Mouse (Mus musculus) adipocyte (in vitro differentiated cells): Measurements from ENCODE around the gene Oxsm.

Experiments used
- DNase-seq: peaks from one replicate; pipeline ENCODE4 v3.0.0-alpha.2; 2016; ENCODE audit warnings: low spot score

The Oxsm gene

DNA sequence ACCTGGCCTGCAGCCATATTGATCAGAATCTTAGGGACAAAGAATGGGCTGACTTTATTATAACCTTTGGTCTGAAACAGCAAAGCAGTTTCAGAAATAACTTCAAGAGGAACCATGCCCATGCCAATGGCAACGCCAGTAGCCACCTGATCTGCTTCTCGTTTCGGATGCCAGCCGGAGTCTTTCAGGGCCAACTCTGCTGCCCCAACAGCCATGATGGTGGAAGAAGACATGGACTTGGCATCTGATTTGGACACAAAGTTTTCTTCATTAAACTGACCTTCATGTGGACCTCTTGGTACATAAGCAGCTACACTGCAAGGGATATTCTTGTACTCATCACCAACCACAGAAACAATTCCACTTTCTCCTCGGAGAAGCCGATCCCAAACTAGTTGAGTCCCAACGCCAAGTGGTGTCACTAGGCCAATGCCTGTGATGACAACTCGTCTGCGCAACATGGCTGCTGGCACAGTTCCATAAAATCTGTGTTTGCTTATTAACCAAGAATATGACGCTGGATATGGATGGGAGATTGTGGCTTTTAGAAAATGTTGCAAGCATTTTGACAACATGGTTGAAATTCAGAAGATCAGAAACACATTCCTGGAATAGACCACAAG lies 7.3 kb downstream of the Oxsm start:
- peak; percentile 16 for DNase-seq

- no peak for DNase-seq
Observed at GRCm38 (mm10) chr14:16236466-16236865, 13.1 kb downstream of the Oxsm start.

DNA sequence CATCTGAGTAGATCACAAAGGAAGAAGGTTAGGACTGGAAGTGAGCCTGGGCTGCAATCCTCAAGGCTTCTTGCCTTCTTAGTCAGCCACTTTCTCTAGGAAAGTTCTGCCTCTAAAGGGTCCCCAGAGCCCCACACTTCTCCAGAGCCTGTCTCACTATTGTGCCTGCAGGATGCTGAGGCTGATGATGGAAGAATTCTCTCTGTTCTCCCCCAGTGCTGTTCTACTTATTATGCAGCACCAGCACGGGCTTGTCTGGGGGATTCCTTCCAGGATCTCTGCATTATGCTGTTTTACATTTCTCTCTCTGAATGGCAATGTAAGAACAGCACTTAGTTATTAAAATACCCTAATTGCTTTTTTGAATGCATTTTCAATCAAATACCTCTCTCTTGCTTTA lies 16.1 kb downstream of the Oxsm start:
- no peak for DNase-seq

DNA sequence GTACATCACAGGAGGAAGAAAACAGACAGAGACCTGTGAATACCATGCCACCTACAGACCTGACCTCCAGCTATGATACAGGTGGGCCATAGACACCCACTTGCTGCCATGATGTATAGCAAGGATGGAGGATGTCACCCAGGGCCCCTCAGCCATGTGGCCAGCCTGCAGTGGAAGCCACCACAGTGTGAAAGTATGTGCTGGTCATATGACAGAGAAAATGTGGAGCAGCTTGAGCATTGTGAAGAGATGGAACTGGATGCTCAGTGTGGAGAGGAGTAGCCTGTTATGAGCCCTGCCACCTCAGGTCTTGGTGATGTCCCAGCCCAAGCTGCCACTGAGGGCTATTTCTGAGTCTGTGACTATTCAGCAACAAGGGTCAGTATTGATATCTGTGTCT lies 19.0 kb downstream of the Oxsm start:
- no peak for DNase-seq

- no peak for DNase-seq
Observed at GRCm38 (mm10) chr14:16229395-16229794, 20.2 kb downstream of the Oxsm start.

DNA sequence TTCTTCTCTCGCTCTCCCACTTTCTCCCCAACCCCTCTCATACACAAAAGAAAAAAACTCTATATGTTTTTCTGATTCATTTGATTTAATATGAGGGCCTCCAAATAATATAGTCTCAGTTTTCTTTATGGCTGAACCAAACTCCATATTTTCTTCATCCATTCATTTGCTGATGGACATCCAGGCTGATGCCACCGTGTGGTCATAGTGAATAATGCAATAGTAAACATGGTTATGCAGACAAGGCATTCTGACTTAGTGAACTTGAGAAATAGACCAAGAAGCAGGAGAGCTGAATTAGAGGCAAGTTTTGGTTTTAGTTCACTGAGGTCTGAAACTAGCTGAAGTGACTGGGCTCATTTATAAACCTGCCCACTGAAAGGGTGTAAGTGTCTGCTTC lies 30.6 kb downstream of the Oxsm start:
- DNase-seq, result peak; percentile 61

DNA sequence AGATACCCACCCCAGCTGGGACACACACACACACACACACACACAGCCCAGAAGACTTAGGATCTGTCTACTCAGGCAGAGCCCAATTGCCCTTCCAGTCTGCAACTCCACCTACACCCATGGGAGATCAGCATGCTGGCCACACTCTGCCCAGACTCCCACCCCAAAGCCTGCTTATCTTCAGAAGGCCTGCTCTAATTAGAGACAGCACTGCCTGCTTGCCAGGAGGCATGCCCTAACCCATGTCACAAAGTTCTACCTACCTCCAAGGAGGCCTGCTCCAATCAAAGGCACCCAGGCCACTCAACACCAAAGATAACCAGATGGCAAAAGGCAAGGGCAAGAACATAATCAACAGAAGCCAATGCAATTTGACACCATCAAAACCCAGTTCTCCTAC lies 41.9 kb downstream of the Oxsm start:
- DNase-seq, result no peak

DNA sequence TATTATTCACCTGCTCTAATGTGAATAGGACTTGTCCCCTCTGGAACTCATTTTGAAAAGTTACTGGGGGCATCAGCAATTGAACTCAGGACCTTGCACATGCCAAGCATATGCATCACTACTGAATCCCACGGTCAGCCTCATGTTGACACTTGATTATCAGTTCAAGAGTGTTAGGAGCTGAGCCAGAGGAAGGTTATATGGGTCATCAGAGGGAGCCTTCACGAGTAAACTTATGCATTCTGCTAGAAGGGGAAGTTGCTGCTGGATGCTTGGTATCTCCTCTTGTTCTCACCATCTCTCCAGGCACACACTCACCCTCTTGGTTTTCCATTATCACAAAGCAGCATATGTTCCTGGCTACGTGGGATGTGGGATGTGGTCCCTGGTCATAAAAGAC lies 47.9 kb downstream of the Oxsm start:
- no peak for DNase-seq

GRCm38 (mm10) chr14:16200969-16201638 lies 48.5 kb downstream of the Oxsm start:
- no peak for DNase-seq

DNA sequence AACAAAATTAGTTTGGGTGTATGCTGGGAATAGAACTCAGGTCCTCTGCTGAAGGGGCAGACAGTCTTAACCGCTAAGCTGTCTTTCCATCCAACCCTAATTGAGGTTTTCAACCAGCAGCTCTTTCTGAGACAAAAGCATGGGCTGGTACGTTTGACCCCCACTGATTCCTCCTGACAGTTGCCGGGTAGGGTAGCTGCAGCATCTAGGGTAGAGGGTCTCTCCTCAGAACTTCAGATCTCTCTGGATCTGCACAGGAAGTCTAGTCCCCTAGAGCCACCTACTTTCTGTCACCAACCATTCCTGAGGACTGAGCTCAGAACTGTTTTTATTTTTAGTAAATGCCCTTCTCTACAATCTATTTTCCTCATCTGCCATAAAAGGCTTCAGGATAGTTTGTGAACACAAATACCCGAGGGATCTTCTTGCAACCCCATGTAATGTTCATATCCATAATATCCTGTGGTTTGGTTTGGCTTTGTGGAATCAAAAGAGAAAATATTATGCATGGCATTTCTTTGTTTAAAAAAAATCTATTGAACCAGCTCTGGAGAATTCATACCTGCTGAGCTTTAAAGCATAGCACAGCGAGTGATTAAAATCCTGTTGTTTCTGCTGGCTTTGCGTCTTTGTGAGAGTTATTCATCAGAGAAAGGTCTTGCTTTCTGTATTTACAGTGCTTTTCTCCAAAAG lies 49.2 kb downstream of the Oxsm start:
- DNase-seq, result no peak

DNA sequence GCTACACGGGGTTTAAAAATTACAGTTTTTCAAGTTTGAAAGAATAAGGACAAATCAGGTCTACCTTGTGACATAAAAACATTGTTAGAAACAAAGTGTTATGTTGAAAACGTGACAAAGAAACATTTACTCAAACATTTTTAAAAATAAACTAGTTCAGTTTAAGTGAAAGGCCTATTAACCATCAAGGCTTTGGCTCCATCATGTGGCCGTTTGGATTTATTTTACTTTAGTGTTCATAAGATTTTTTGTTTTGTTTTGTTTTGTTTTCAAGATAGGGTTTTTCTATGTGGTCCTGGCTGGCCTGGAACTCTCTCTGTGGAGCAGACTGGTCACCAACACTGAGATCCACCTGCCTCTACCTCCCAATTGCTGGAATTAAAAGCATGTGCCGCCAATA lies 53.1 kb downstream of the Oxsm start:
- DNase-seq, result peak; percentile 12

DNA sequence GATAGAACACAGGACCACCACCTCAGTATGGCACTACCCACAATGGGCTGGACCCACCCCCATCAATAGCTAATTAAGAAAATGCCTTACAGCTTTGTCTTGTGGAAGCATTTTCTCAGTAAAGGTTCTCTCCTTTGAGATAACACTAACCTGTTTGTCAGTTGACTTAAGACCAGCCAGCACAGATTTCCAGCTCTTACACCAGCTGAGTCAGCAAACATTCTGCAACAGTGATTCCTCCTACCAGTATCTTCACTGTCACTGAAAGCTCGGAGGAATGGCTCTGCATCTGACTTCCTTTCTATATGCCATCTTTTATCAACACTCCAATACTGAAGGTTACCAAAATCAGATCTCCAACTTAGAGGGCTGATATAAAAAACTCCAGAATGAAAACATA lies 54.1 kb downstream of the Oxsm start:
- no peak for DNase-seq

DNA sequence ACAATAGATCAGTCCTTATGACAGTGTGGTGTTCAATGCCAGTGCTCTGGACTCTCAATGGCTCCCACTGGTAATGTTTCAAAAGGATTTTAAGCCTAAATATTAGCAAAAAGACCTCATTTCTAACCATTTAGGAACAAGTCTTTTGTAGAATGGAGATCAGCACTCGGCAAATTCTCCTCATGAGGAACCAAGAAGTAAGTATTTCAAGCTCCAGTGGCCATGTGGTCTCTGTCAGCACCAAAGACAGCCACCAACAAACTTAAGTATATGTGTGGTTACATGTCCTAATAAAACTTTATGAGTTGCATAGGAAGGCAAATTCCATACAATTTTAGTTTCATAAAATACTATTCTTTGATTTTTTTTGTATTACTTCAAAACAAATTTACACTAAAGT lies 55.5 kb downstream of the Oxsm start:
- DNase-seq, result no peak

- no peak for DNase-seq
Observed at GRCm38 (mm10) chr14:16189142-16189541, 60.5 kb downstream of the Oxsm start.
